Mouse (Mus musculus) kidney, postnatal 0 days (tissue): Measurements from ENCODE around the gene Cnn1. TPM values are rescaled to one million over a fixed set of nuclear protein-coding genes. Genes with fewer than 3 reads are reported as not detected.

Experiments used
- ATAC-seq: fragments of 200-750 bp; cut with Nextera tagmentation; replicated peaks from 2 replicates; pipeline ENCODE4 v1.8.0; 2017; ENCODE audit warnings: low read depth, moderate number of reproducible peaks, moderate TSS enrichment, moderate library complexity; ENCODE audit not compliant: low FRiP score
- DNase-seq: peaks from one replicate; pipeline ENCODE4 v3.0.0-alpha.2; 2016; ENCODE audit warnings: low spot score
- H3K27ac ChIP-seq: fragments of 300-500 bp; sonication (generic); 2 replicates; pipeline ENCODE4 v1.5.1; 2014; ENCODE audit warnings: mild to moderate bottlenecking
- H3K27me3 ChIP-seq: fragments of 300-500 bp; sonication (generic); 2 replicates; pipeline ENCODE4 v1.6.1; 2014; ENCODE audit warnings: low read length, mixed read lengths; ENCODE audit not compliant: insufficient read depth
- H3K36me3 ChIP-seq: fragments of 300-500 bp; sonication (generic); 2 replicates; pipeline ENCODE4 v1.6.1; 2014; ENCODE audit warnings: low read length, mixed read lengths; ENCODE audit not compliant: insufficient read depth
- H3K4me1 ChIP-seq: fragments of 300-500 bp; sonication (generic); replicated peaks from 2 replicates; pipeline ENCODE4 v1.6.1; 2014; ENCODE audit warnings: antibody characterized with exemption, low read length, mixed read lengths; ENCODE audit not compliant: insufficient read depth
- H3K4me2 ChIP-seq: fragments of 300-500 bp; sonication (generic); 2 replicates; pipeline ENCODE4 v1.6.1; 2014; ENCODE audit warnings: mild to moderate bottlenecking, low read length, moderate library complexity, mixed read lengths
- H3K4me3 ChIP-seq: fragments of 300-500 bp; sonication (generic); replicated peaks from 2 replicates; pipeline ENCODE4 v1.5.1; 2014; ENCODE audit warnings: low read depth, low read length
- H3K9ac ChIP-seq: fragments of 300-500 bp; sonication (generic); 2 replicates; pipeline ENCODE4 v1.6.1; 2014; ENCODE audit warnings: low read depth, low read length
- H3K9me3 ChIP-seq: fragments of 300-500 bp; sonication (generic); replicated peaks from 2 replicates; pipeline ENCODE4 v1.6.1; 2016; ENCODE audit warnings: low read length, inconsistent platforms, mixed read lengths
- CTCF ChIP-seq: IDR thresholded peaks from 2 replicates; pipeline ENCODE4 v1.5.1; 2016; ENCODE audit warnings: antibody characterized with exemption, low read depth, mild to moderate bottlenecking, moderate library complexity
- WGBS: fragments of 180-500 bp; shearing (Covaris S2); extraction: QIAGEN DNeasy Blood & Tissue Kit; methylation state at CpG from one replicate; pipeline ENCODE4 v1.1.7; 2014; 5-methylcytosine and 5-hydroxymethylcytosine counted together
- polyA plus RNA-seq: library from polyadenylated mRNA; unstranded; fragments of >200 nt; fragmentation: Nextera tagmentation; extraction: Ambion mirVana; gene quantifications from 2 replicates; pipeline ENCODE4 v1.2.1, GENCODE M21; 2015

Cnn1 gene
- polyA plus RNA-seq, 1 experiment from 2014 or later = 30.8 TPM

DNA sequence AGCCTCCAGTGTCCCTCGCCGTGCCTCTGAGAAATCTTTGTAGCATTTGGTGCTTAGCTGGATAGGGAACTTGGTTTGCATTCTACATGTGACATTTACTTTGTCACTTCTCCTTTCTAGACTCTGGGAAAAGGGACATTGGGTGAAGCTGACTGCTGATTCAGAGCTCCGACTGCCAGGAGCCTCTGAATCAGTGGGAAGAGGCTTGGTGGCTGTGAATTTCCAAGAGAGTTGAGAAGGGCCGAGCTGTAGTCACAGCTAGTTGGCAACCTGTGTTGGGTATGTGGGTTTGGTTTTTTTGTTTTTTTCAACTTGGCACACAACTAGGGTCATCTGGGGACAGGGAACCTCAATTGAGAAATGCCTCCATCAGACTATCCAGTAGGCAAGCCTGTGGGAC lies 20.5 kb downstream of the Cnn1 start:
- Histone ChIP-seq H3K27me3 (no peaks in the 10 kb centered on the region), H3K27ac (no peak overlapping the region), H3K9me3 (no peaks in the 10 kb centered on the region), H3K36me3 (no peaks in the 10 kb centered on the region), H3K4me2 (no peak overlapping the region), H3K4me3 (no peak overlapping the region), H3K9ac (no peak overlapping the region), H3K4me1 (peaks cover 5% of the 10 kb centered on the region; the same call in 1 of the 2 replicates)
- no peak for ATAC-seq
- DNase-seq = no peak
- TF ChIP-seq CTCF = no peak
- 90% methylated on average over 4 of the region's 4 CpGs for WGBS

DNA sequence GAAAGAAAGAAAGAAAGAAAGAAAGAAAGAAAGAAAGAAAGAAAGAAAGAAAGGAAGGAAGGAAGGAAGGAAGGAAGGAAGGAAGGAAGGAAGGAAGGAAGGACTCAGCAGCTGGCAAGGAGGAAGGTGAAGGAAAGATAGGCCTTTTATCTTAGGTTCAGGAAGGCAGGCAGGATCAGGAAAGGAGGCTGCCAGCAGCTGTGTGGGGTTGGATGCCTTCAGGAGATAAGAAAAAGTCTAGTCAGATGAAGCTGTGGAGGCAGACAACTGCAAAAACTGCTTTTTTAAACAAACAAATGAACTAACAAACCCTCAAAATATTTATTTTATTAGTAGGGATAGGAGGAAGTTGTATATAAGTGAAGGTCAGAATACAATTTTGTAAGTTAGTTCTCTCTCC lies 22.5 kb downstream of the Cnn1 start:
- Histone ChIP-seq H3K36me3 (no peaks in the 10 kb centered on the region), H3K27me3 (no peaks in the 10 kb centered on the region), H3K27ac (no peak overlapping the region), H3K4me2 (no peak overlapping the region), H3K9me3 (no peaks in the 10 kb centered on the region), H3K9ac (no peak overlapping the region), H3K4me3 (no peak overlapping the region), H3K4me1 (no peaks in the 10 kb centered on the region)
- TF ChIP-seq CTCF = no peak
- DNase-seq (no peak), ATAC-seq (no peak)

DNA sequence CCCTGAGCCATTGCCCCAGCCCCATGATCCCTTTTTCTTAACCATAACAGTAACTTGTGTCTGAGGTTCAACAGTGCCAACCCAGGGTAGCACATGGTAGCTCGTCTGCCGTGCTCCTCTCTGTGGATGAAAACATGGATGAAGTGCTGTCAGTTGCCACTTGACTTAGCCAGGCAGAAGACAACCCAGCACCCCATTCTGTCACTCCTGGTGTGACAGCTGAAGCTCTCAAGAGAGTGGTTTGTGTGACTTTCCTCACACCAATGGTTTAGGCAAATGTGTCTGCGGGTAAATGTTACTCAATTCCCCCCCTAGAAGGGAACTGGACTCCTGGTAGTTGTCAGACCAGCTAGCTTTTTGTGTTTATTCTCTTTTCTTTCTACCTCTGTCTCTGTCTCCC lies 23.0 kb downstream of the Cnn1 start:
- H3K36me3 ChIP-seq = no peaks in the 10 kb centered on the region
- no peak overlapping the region for H3K9ac ChIP-seq
- no peak overlapping the region for H3K4me3 ChIP-seq
- no peak for DNase-seq
- H3K4me2 ChIP-seq = no peak overlapping the region
- no peak for TF ChIP-seq CTCF
- no peak for ATAC-seq
- no peaks in the 10 kb centered on the region for H3K27me3 ChIP-seq
- no peaks in the 10 kb centered on the region for H3K4me1 ChIP-seq
- no peaks in the 10 kb centered on the region for H3K9me3 ChIP-seq
- H3K27ac ChIP-seq = no peak overlapping the region
- 76% methylated on average over 3 of the region's 3 CpGs for WGBS

GRCm38 (mm10) chr9:22123069-22123609 lies 24.1 kb downstream of the Cnn1 start:
- Histone ChIP-seq H3K27me3 (no peaks in the 10 kb centered on the region), H3K27ac (no peak overlapping the region), H3K4me3 (no peak overlapping the region), H3K4me1 (no peaks in the 10 kb centered on the region), H3K9me3 (no peaks in the 10 kb centered on the region), H3K36me3 (no peaks in the 10 kb centered on the region), H3K4me2 (no peak overlapping the region), H3K9ac (no peak overlapping the region)
- no peak for TF ChIP-seq CTCF
- DNase-seq = no peak
- WGBS = 86% methylated on average over 7 of the region's 7 CpGs
- no peak for ATAC-seq

DNA sequence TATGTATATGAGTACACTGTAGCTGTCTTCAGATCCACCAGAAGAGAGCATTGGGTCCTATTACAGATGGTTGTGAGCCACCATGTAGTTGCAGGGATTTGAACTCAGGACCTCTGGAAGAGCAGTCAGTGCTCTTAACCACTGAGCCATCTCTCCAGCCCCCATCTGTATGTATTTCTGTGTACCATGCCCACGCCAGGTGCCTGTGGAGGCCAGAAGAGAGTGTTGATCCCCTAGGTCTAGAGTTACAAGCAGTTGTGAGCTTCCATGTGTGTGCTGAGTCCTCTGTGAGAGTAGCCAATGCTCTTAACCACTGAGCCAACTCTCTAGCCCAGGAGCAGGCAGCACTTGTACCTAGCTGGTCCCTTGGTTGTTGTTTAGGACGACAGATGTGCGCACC lies 25.2 kb downstream of the Cnn1 start:
- Histone ChIP-seq H3K27ac (no peak overlapping the region), H3K4me1 (no peaks in the 10 kb centered on the region), H3K4me3 (no peak overlapping the region), H3K36me3 (no peaks in the 10 kb centered on the region), H3K27me3 (no peaks in the 10 kb centered on the region), H3K4me2 (no peak overlapping the region), H3K9me3 (no peaks in the 10 kb centered on the region), H3K9ac (no peak overlapping the region)
- ATAC-seq (no peak), DNase-seq (no peak)
- 85% methylated on average over 3 of the region's 3 CpGs for WGBS
- TF ChIP-seq CTCF = no peak

DNA sequence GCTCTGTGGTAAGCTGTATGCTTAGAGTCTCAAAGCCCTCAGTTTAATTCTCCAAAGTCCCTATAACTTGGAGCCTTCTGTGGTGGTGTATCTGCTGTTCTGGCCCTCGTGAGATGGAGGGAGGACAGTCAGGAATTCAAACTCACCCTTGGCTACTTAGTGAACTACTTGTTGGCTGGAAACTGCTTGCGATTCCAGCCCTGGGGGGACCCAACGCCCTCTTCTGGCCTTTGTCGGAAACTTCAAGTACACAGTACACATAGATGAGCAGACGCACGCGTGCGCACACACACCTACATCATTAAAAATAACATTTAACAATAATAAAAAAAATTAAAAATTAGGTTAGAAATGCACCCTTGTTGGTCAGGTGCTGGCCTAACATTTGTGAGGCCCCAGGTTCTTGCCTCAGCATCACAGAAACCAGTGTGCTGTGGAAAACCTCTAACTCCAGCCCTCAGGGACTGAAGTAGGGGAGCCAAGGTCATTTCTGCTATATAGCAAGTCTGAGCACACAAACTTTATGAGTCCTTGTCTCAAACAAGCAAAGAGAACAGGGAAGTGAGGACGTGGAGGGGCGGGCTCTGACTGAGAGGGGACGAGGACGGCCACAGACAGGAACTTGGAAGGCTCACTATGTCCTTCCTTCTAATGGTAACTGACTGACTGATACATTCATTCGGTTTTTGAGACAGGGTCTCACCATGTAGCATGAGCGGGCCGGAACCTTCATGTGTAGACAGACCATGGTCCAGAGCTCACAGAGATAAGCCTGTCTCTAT lies 26.4 kb downstream of the Cnn1 start:
- no peak for TF ChIP-seq CTCF
- Histone ChIP-seq H3K27me3 (no peaks in the 10 kb centered on the region), H3K9ac (no peak overlapping the region), H3K4me3 (no peak overlapping the region), H3K9me3 (no peaks in the 10 kb centered on the region), H3K27ac (no peak overlapping the region), H3K4me1 (no peaks in the 10 kb centered on the region), H3K4me2 (no peak overlapping the region), H3K36me3 (no peaks in the 10 kb centered on the region)
- DNase-seq = no peak
- no peak for ATAC-seq
- WGBS = 86% methylated on average over 15 of the region's 15 CpGs
